Comparison of ENCODE assay signal across 18 mouse cellular contexts in genomic region chr2:141078221-141078620, GRCm38 (mm10).
A peak's percentile ranks its signal among the peaks of the same experiment; 100 is the strongest.
DNase-seq lines count a peak whose midpoint lies in the region; ATAC-seq and TF ChIP-seq lines count a peak whose summit lies in the region.
"Had no signal": no experiment of that assay in that cellular context is flagged by ENCODE, and none has a peak within 500 bp of the region (broad histone marks: within the 10 kb centered on the region; RNA-seq: fewer than 3 reads in every experiment).

No protein-coding gene starts in this region.

- no peaks in the 10 kb centered on the region for H3K27me3 ChIP-seq in cerebellum, adult 2 months (ENCODE audit: control insufficient read depth, insufficient read depth, low read length)
- no peaks in the 10 kb centered on the region for H3K27me3 ChIP-seq in forebrain, embryonic 16.5 days (replicated peaks; ENCODE audit: control insufficient read depth, insufficient read depth, low read length)
- H3K27me3 ChIP-seq in forebrain, embryonic 11.5 days (ENCODE audit: control insufficient read depth, insufficient read depth, low read length): no peaks in the 10 kb centered on the region
- H3K27me3 ChIP-seq in limb, embryonic 14.5 days (ENCODE audit: control insufficient read depth, insufficient read depth, low read length): no peaks in the 10 kb centered on the region
- H3K27me3 ChIP-seq in limb, embryonic 10.5 days (ENCODE audit: low read depth, poor library complexity, severe bottlenecking): no peaks in the 10 kb centered on the region
- no peaks in the 10 kb centered on the region for H3K27me3 ChIP-seq in liver, postnatal 0 days (ENCODE audit: insufficient read depth, low read length)
- H3K27me3 ChIP-seq: heart, embryonic 13.5 days; Patski had no signal

- H3K9ac ChIP-seq in forebrain, embryonic 16.5 days (replicated peaks; ENCODE audit: low read depth, low read length): no peak overlapping the region
- H3K9ac ChIP-seq in forebrain, embryonic 11.5 days (ENCODE audit: low read length): no peak overlapping the region
- H3K9ac ChIP-seq in limb, embryonic 14.5 days (ENCODE audit: low read depth, low read length, severe bottlenecking): no peak overlapping the region
- H3K9ac ChIP-seq in liver, postnatal 0 days (replicated peaks): no peak overlapping the region
- H3K9ac ChIP-seq: heart, embryonic 13.5 days had no signal

- no peak for TF ChIP-seq CTCF in cerebellum, adult 2 months (IDR thresholded peaks at IDR 0.05; ENCODE audit: borderline replicate concordance, insufficient read depth, low read depth, low read length)
- no peak for TF ChIP-seq CTCF in brain, embryonic 14.5 days (IDR thresholded peaks at IDR 0.05; ENCODE audit: borderline replicate concordance, extremely low read depth, insufficient read depth, insufficient read length)
- TF ChIP-seq CTCF in liver, postnatal 0 days (IDR thresholded peaks at IDR 0.05; ENCODE audit: low read depth): no peak

- no peak for TF ChIP-seq EP300 in liver, postnatal 0 days (IDR thresholded peaks at IDR 0.05; ENCODE audit: low read depth)

- no peaks in the 10 kb centered on the region for H3K36me3 ChIP-seq in forebrain, embryonic 16.5 days (ENCODE audit: control insufficient read depth, insufficient read depth)
- no peaks in the 10 kb centered on the region for H3K36me3 ChIP-seq in forebrain, embryonic 11.5 days (ENCODE audit: control insufficient read depth, insufficient read depth, low read length)
- H3K36me3 ChIP-seq in limb, embryonic 14.5 days (ENCODE audit: control insufficient read depth, insufficient read depth, low read length): no peaks in the 10 kb centered on the region
- H3K36me3 ChIP-seq in limb, embryonic 10.5 days: no peaks in the 10 kb centered on the region
- H3K36me3 ChIP-seq in liver, postnatal 0 days (replicated peaks; ENCODE audit: insufficient read depth, low read length): no peaks in the 10 kb centered on the region
- H3K36me3 ChIP-seq: heart, embryonic 13.5 days had no signal

- H3K4me1 ChIP-seq in cerebellum, adult 2 months (ENCODE audit: control insufficient read depth, insufficient read depth, low read length): no peaks in the 10 kb centered on the region
- H3K4me1 ChIP-seq in forebrain, embryonic 16.5 days (replicated peaks; ENCODE audit: control insufficient read depth, insufficient read depth, low read length): peaks cover 3% of the 10 kb centered on the region; the same call in 1 of the 2 replicates
- no peaks in the 10 kb centered on the region for H3K4me1 ChIP-seq in forebrain, embryonic 11.5 days (replicated peaks; ENCODE audit: control insufficient read depth, insufficient read depth, low read length)
- H3K4me1 ChIP-seq in limb, embryonic 14.5 days (ENCODE audit: control insufficient read depth, insufficient read depth, low read length): no peaks in the 10 kb centered on the region
- no peaks in the 10 kb centered on the region for H3K4me1 ChIP-seq in limb, embryonic 10.5 days
- no peaks in the 10 kb centered on the region for H3K4me1 ChIP-seq in liver, postnatal 0 days (ENCODE audit: insufficient read depth)
- H3K4me1 ChIP-seq: heart, embryonic 13.5 days had no signal

- no peaks in the 10 kb centered on the region for H3K9me3 ChIP-seq in forebrain, embryonic 16.5 days (ENCODE audit: control insufficient read depth, low read length)
- no peaks in the 10 kb centered on the region; the same call in 1 of the 2 replicates for H3K9me3 ChIP-seq in forebrain, embryonic 11.5 days (ENCODE audit: control insufficient read depth, low read length)
- no peaks in the 10 kb centered on the region for H3K9me3 ChIP-seq in limb, embryonic 14.5 days (ENCODE audit: control insufficient read depth, low read length)
- H3K9me3 ChIP-seq in limb, embryonic 10.5 days (replicated peaks): no peaks in the 10 kb centered on the region
- no peaks in the 10 kb centered on the region for H3K9me3 ChIP-seq in liver, postnatal 0 days (ENCODE audit: low read length)

- peak; percentile 6 to 9 for DNase-seq in cerebellum, postnatal 14 days
- no peak for DNase-seq in cerebellum, adult 2 months
- no peak for DNase-seq in forebrain, embryonic 11.5 days (ENCODE audit: low spot score)
- DNase-seq in limb, embryonic 14.5 days (ENCODE audit: low spot score): peak; percentile 34
- no peak for DNase-seq in limb, embryonic 10.5 days (ENCODE audit: low spot score)
- peak; percentile 85 for DNase-seq in brain, embryonic 14.5 days (ENCODE audit: low read depth)
- no peak for DNase-seq in liver, postnatal 0 days
- DNase-seq: adrenal gland, postnatal 14 days; cerebellum, adult 8-10 months; gastrocnemius, postnatal 36 days; heart, adult 11 months; heart, postnatal 36 days; kidney, adult 18-20 months had no signal

- no peak for TF ChIP-seq POLR2A in cerebellum, adult 2 months (IDR thresholded peaks at IDR 0.05; ENCODE audit: borderline replicate concordance, insufficient read depth, low read length)
- no peak for TF ChIP-seq POLR2A in limb, embryonic 14.5 days (IDR thresholded peaks at IDR 0.05; ENCODE audit: borderline replicate concordance, extremely low read depth, insufficient read depth, insufficient read length)
- TF ChIP-seq POLR2A in brain, embryonic 14.5 days (IDR thresholded peaks at IDR 0.05; ENCODE audit: borderline replicate concordance, extremely low read depth, insufficient read depth, insufficient read length, poor library complexity, severe bottlenecking): no peak

- ATAC-seq in forebrain, embryonic 16.5 days: peak; percentile 37
- no peak for ATAC-seq in forebrain, embryonic 11.5 days (replicated peaks; ENCODE audit: low FRiP score)
- ATAC-seq in limb, embryonic 14.5 days (ENCODE audit: low FRiP score, low read depth): no peak
- no peak for ATAC-seq in liver, postnatal 0 days
- ATAC-seq: activated CD4-positive, CD25-positive, alpha-beta regulatory T cell, adult 4 months; hindbrain, embryonic 16.5 days; Patski had no signal

- no peak overlapping the region for H3K27ac ChIP-seq in cerebellum, adult 2 months (ENCODE audit: insufficient read depth, low read length)
- H3K27ac ChIP-seq in forebrain, embryonic 16.5 days (ENCODE audit: low read length): no peak overlapping the region
- H3K27ac ChIP-seq in forebrain, embryonic 11.5 days (ENCODE audit: low read depth, low read length): no peak overlapping the region
- H3K27ac ChIP-seq in limb, embryonic 14.5 days (replicated peaks; ENCODE audit: low read depth, low read length): no peak overlapping the region
- H3K27ac ChIP-seq in limb, embryonic 10.5 days: no peak overlapping the region
- H3K27ac ChIP-seq in liver, postnatal 0 days (ENCODE audit: low read depth): no peak overlapping the region
- H3K27ac ChIP-seq: heart, embryonic 13.5 days had no signal

- H3K4me2 ChIP-seq in forebrain, embryonic 16.5 days (ENCODE audit: low read length): no peak overlapping the region
- H3K4me2 ChIP-seq in forebrain, embryonic 11.5 days (ENCODE audit: low read depth, low read length, severe bottlenecking): no peak overlapping the region
- H3K4me2 ChIP-seq in limb, embryonic 14.5 days (replicated peaks; ENCODE audit: low read depth, low read length, severe bottlenecking): no peak overlapping the region
- no peak overlapping the region for H3K4me2 ChIP-seq in liver, postnatal 0 days (ENCODE audit: low read depth, low read length)
- H3K4me2 ChIP-seq: heart, embryonic 13.5 days had no signal

- no peak overlapping the region for H3K4me3 ChIP-seq in cerebellum, adult 2 months (replicated peaks; ENCODE audit: insufficient read depth, low read depth, low read length)
- H3K4me3 ChIP-seq in forebrain, embryonic 16.5 days (replicated peaks; ENCODE audit: low read length): no peak overlapping the region
- H3K4me3 ChIP-seq in forebrain, embryonic 11.5 days (ENCODE audit: low read depth, low read length): no peak overlapping the region
- no peak overlapping the region for H3K4me3 ChIP-seq in limb, embryonic 14.5 days (replicated peaks; ENCODE audit: low read length)
- no peak overlapping the region for H3K4me3 ChIP-seq in limb, embryonic 10.5 days
- H3K4me3 ChIP-seq in liver, postnatal 0 days (ENCODE audit: low read depth, low read length): no peak overlapping the region
- H3K4me3 ChIP-seq: heart, embryonic 13.5 days had no signal

Comparison
In these comparisons a context has a peak if more than half of its experiments do, and no peak if none do; other contexts are left out.
1. DNase-seq: peak in cerebellum, postnatal 14 days (2 of 2), limb, embryonic 14.5 days (single experiment) and brain, embryonic 14.5 days (single experiment); none in cerebellum, adult 2 months (0 of 2), forebrain, embryonic 11.5 days (single experiment), limb, embryonic 10.5 days (single experiment) and liver, postnatal 0 days (single experiment).